Mouse (Mus musculus) cerebellum, adult 9-10 months (tissue): ENCODE data around the gene Ms4a6b.
"Not testable (repeated sequence)": the region's sequence is repeated elsewhere in the genome, so short reads cannot be mapped to it uniquely, and the experiment has no call there.

Experiments used
- DNase-seq: peaks from one replicate; pipeline ENCODE4 v3.0.0; 2022

Ms4a6b gene

DNA sequence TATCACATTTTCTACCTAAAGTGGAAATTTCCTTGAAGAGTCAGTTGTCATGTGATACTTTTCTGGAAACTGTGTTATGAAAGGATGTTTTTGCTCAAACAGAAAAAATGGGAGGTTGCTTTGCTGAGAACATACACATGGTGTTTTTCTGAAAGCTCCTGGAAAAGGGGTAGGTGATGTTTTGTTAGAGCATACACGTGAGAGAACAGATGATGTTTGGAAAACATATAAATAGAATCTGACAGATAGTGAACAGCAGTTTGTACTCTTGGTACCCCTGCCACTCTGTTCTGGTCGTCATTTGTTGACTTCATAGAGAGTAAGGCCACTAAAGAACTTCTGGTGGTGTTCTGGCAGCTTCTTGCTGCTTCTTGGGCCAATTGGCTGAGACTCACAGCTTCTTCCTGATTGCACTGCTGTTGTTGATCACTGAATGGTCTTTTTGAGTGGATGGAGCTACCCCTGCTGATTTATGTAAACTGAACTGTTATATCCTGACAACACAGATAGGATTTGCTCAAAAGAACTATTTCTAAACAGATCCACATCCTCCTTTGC is 17.7 kb downstream of the Ms4a6b start:
- no peak for DNase-seq

DNA sequence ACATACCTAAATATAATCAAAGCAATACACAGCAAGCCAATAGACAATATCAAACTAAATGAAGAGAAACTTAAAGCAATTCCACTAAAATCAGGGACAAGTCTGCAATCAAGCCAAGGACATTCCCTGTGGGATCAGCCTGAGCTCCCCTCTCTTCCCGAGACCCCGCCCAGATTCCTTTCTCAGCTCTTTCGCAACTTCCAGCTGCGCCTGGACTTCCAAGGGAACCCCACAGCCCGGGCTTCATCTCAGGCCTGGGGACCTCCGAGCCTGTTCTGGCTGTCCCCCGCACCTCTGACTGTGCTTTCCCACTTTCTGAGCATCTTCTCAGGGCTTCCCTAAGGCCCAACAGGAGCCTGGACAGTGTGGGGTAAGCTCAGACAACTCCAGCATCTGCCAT is 20.3 kb downstream of the Ms4a6b start, which contains the start of gene Ms4a4d:
TSS of gene Ms4a4d (plus strand) at position 209 of the 400 bp plus-strand sequence.
- DNase-seq: no peak

DNA sequence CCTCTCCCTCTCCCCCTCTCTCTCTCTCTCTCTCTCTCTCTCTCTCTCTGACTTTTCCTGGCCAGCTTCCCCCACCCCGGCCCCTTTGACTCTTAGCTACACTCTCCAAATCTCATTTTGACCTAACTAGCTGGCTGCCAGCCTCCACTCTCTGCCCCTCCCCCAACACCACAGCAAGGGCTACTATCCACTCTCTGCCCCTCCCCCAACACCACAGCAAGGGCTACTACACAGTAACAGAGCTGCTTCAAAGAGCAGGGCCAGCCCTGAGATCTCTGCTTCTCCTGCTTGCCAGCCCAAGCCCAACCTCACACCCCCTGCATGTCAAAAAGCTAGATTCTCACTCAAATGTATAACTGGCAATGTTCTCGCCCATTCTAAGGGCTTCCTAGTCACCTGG is 21.0 kb downstream of the Ms4a6b start:
- no peak for DNase-seq

DNA sequence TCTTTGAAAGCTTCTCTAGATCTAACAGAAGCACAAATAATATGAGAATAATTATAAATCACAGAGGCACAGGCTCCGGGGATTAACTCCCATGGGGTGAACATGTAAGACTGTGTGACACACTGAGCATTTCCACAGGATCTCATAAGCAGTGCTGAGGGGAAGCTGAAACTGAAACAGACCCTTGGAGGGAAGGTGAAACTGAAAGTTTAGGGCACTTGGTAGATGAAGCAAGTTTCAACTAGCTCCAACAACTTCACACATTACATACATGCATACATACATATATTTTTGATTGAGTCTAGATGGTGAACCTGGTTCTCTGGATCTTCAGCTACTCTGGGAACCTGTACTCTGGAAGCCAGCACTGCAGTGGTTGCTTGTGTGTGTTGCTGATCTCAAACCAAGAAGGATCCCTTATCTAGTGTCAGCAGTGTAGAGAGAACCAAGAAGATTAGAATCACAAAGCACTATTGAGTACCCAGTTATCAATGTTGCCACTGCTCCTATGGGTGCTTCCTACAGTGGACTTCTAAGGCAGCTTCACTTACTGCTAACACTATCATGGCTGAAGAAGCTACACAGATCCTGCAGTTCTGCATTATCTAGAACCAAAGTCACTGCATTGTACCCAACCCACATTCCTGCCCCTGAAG is 24.0 kb downstream of the Ms4a6b start:
- DNase-seq: not testable (repeated sequence)

DNA sequence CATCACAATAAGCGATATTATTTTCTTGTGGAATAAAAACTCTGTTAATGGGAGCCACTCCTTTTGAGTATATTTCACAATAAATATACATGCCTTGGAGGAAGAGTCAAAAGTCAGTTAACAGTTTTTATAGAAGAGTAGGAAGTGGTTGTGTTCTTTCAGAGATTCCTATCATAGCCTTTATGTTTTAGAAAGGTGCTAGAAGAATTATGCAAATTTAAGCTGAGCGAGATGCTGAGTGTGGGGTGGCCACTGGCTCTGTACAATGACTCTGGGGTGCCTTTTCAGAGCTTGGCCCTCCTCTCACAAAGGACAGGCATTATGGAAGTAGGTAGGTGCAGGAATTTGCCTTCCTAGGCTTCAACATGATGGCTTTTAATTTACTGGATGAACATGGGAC is 28.1 kb downstream of the Ms4a6b start:
- DNase-seq: not testable (repeated sequence)

DNA sequence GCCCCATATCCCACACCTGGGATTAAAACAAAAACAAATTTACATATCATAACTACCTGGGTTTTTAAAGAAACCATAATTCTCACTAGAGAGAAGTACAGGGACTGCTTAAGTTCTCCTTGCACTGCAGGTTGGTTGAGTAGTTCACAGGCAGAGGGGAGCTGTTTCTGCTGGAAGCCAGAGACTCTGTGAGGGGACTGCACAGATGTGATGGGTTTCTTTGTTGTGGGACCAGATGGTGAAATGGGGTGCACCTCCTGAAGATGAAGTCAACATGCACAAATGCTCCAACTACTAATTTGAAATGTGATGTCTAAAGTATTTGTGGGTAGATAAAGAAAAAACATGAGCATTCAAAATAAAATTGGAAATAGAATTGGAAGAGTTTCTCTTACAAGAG is 31.6 kb downstream of the Ms4a6b start:
- DNase-seq: no peak

DNA sequence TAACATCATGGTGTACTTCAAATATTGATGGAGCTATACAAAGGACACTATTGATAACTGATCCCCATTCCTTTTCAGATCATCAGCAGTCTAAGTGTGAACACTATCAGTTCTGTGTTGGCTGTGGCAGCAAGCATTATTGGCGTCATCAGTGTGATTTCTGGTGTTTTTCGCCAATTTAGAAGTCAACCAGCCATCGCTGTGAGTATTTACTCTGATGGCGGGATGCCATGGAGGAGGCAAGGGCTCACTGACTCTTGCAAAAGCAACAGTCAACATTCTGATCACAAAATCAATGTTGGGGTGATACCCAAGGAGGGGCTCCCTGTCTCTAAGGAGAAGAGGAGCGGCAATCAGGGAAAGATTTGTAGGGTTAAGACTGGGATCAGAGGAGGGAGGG is 38.4 kb downstream of the Ms4a6b start:
- DNase-seq: no peak

DNA sequence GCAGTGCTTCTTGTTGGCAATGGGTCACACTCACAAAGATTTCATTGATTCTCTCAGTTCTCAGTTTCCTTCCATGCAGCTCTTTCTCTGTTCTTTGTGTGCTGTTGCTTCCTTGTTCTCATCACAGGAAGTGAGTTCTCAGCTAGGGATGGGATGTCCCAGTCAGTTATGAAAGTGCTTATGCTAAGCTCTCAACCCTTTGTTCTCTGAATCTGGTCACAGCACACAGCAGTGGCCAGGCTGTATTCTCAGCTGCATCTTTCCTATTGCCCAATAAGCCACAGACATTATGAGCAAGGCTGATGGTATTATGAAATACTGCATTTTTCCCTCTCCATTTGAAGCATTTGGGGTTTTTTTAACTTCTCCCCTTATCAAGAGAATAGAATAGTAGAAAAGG is 43.2 kb downstream of the Ms4a6b start:
- not testable (repeated sequence) for DNase-seq

DNA sequence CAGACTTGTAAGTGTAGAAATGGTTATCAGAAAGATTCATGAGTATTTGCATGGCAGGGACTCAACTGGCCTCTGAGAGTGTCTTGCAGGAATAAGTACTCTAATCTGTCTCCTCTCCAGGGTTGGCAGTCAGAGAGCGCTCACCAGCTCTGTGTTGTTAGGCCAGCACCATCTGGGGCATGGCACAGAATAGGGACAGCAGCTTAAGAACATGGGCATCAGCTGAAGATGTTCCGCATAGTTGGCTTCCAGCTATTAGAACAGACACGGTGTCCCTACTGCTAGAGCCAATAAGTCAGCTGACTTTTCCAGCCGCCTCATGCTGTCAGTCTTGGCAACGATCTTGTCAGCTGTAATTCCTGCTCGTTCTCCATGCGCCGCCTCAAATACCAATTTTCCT is 58.7 kb downstream of the Ms4a6b start:
- DNase-seq: no peak
